Mouse (Mus musculus): ENCODE results near the gene Cdkn1c. TPM values are rescaled to one million over a fixed set of nuclear protein-coding genes. Genes with fewer than 3 reads are reported as not detected.
A peak's percentile ranks its signal among the peaks of the same experiment; 100 is the strongest.

Gene Cdkn1c
- polyA plus RNA-seq, 1 experiment from 2014 or later, result 1,117 TPM

DNA sequence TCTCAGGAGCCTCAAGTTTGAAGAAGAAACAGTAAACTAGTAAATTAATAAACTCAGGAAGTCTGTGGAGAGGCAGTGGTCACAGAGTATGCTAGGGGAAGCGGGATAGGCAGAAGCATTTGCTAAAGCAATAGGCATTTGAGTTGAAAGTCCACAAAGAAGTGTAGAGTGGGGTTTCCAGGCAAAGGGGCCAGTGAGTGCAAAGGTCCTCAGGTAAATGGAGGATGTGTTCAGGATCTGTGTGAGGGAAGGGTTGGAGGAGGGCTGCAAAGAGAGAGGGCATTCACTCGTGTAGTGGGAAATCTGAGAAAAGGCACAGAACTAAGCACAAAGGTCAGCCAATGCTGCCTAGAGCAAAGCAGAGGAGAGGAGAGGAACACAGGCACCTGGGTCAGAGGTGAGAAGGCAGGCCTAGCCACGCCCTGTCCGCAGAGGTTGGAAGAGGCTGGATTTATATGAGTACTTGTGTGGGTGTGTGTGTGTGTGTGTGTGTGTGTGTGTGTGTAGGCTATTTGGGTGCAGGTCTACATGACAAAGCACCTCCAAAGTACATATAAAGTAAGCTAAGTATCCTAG lies 41.2 kb downstream of the Cdkn1c start:
- ATAC-seq (replicated peaks; ENCODE audit: insufficient number of reproducible peaks, low FRiP score, low TSS enrichment, low read depth) (no peak), DNase-seq (ENCODE audit: low spot score) (no peak)
- 81% methylated on average over 4 of the region's 4 CpGs for WGBS
- Histone ChIP-seq H3K9ac (replicated peaks; ENCODE audit: low read length) (no peak overlapping the region), H3K4me2 (ENCODE audit: low read depth, low read length) (no peak overlapping the region), H3K36me3 (replicated peaks; ENCODE audit: control insufficient read depth, insufficient read depth, low read depth, low read length) (no peaks in the 10 kb centered on the region), H3K4me1 (ENCODE audit: control insufficient read depth, insufficient read depth, low read length) (no peaks in the 10 kb centered on the region), H3K4me3 (ENCODE audit: low read depth, low read length) (no peak overlapping the region), H3K9me3 (replicated peaks; ENCODE audit: control insufficient read depth, low read length) (no peaks in the 10 kb centered on the region), H3K27ac (replicated peaks; ENCODE audit: low read depth, low read length) (no peak overlapping the region), H3K27me3 (ENCODE audit: control insufficient read depth, insufficient read depth, low read length) (no peaks in the 10 kb centered on the region)

- no peaks in the 10 kb centered on the region for H3K4me1 ChIP-seq (ENCODE audit: control insufficient read depth, insufficient read depth, low read length)
- H3K27me3 ChIP-seq (ENCODE audit: control insufficient read depth, insufficient read depth, low read length), result no peaks in the 10 kb centered on the region
- H3K9me3 ChIP-seq (replicated peaks; ENCODE audit: control insufficient read depth, low read length), result no peaks in the 10 kb centered on the region
- WGBS, result 81% methylated on average over 5 of the region's 5 CpGs
- H3K4me2 ChIP-seq (ENCODE audit: low read depth, low read length), result no peak overlapping the region
- H3K9ac ChIP-seq (replicated peaks; ENCODE audit: low read length), result no peak overlapping the region
- no peak for DNase-seq (ENCODE audit: low spot score)
- H3K27ac ChIP-seq (replicated peaks; ENCODE audit: low read depth, low read length), result no peak overlapping the region
- H3K4me3 ChIP-seq (ENCODE audit: low read depth, low read length), result no peak overlapping the region
- no peaks in the 10 kb centered on the region for H3K36me3 ChIP-seq (replicated peaks; ENCODE audit: control insufficient read depth, insufficient read depth, low read depth, low read length)
- no peak for ATAC-seq (replicated peaks; ENCODE audit: insufficient number of reproducible peaks, low FRiP score, low TSS enrichment, low read depth)
These were observed 43.0 kb downstream of the Cdkn1c start for GRCm38 (mm10) chr7:143417875-143418274.

DNA sequence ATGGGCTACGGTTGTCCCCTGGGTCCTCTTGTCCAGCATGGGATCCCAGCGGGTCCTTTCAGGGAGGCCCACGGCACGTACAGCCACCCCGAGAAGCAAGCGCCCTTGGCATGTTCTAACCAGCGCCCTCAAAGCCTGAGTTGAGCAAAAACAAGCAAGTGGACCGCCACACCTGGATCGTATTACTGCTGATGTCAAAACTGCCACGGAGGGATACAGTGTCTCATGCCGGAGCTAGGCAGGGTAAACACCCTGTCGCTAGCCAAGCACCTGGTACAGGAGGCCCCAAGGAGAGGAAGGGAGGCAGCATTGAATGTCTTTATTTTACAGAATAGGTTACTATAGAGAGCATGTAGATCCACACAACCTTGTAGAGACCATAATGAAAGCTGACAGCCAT lies 44.4 kb downstream of the Cdkn1c start:
- DNase-seq (ENCODE audit: low spot score) (peak; percentile 76), ATAC-seq (replicated peaks; ENCODE audit: insufficient number of reproducible peaks, low FRiP score, low TSS enrichment, low read depth) (no peak)
- Histone ChIP-seq H3K9ac (replicated peaks; ENCODE audit: low read length) (no peak overlapping the region), H3K27ac (replicated peaks; ENCODE audit: low read depth, low read length) (no peak overlapping the region), H3K36me3 (replicated peaks; ENCODE audit: control insufficient read depth, insufficient read depth, low read depth, low read length) (no peaks in the 10 kb centered on the region), H3K4me1 (ENCODE audit: control insufficient read depth, insufficient read depth, low read length) (no peaks in the 10 kb centered on the region), H3K27me3 (ENCODE audit: control insufficient read depth, insufficient read depth, low read length) (no peaks in the 10 kb centered on the region), H3K4me2 (ENCODE audit: low read depth, low read length) (no peak overlapping the region), H3K9me3 (replicated peaks; ENCODE audit: control insufficient read depth, low read length) (no peaks in the 10 kb centered on the region), H3K4me3 (ENCODE audit: low read depth, low read length) (no peak overlapping the region)
- WGBS, result 50% methylated on average over 12 of the region's 12 CpGs

- H3K9me3 ChIP-seq (replicated peaks; ENCODE audit: control insufficient read depth, low read length), result no peaks in the 10 kb centered on the region
- no peak overlapping the region for H3K27ac ChIP-seq (replicated peaks; ENCODE audit: low read depth, low read length)
- 0 out of 2 replicates have a peak, but pooled peaks have one; percentile 42 for ATAC-seq (replicated peaks; ENCODE audit: insufficient number of reproducible peaks, low FRiP score, low TSS enrichment, low read depth)
- no peak overlapping the region for H3K4me3 ChIP-seq (ENCODE audit: low read depth, low read length)
- no peak overlapping the region for H3K9ac ChIP-seq (replicated peaks; ENCODE audit: low read length)
- DNase-seq (ENCODE audit: low spot score), result peak; percentile 26
- WGBS, result 23% methylated on average over 4 of the region's 4 CpGs
- H3K27me3 ChIP-seq (ENCODE audit: control insufficient read depth, insufficient read depth, low read length), result no peaks in the 10 kb centered on the region
- H3K4me2 ChIP-seq (ENCODE audit: low read depth, low read length), result no peak overlapping the region
- no peaks in the 10 kb centered on the region for H3K36me3 ChIP-seq (replicated peaks; ENCODE audit: control insufficient read depth, insufficient read depth, low read depth, low read length)
- no peaks in the 10 kb centered on the region for H3K4me1 ChIP-seq (ENCODE audit: control insufficient read depth, insufficient read depth, low read length)
These were observed 45.8 kb downstream of the Cdkn1c start for GRCm38 (mm10) chr7:143415070-143415469.

- Histone ChIP-seq H3K27me3 (ENCODE audit: control insufficient read depth, insufficient read depth, low read length) (no peaks in the 10 kb centered on the region), H3K36me3 (replicated peaks; ENCODE audit: control insufficient read depth, insufficient read depth, low read depth, low read length) (no peaks in the 10 kb centered on the region), H3K4me3 (ENCODE audit: low read depth, low read length) (no peak overlapping the region), H3K4me2 (ENCODE audit: low read depth, low read length) (no peak overlapping the region), H3K9ac (replicated peaks; ENCODE audit: low read length) (no peak overlapping the region), H3K27ac (replicated peaks; ENCODE audit: low read depth, low read length) (no peak overlapping the region), H3K4me1 (ENCODE audit: control insufficient read depth, insufficient read depth, low read length) (no peaks in the 10 kb centered on the region; the same call in 1 of the 2 replicates), H3K9me3 (replicated peaks; ENCODE audit: control insufficient read depth, low read length) (no peaks in the 10 kb centered on the region)
- ATAC-seq (replicated peaks; ENCODE audit: insufficient number of reproducible peaks, low FRiP score, low TSS enrichment, low read depth) (no peak), DNase-seq (ENCODE audit: low spot score) (no peak)
- WGBS, result 75% methylated on average over 6 of the region's 6 CpGs
These were observed 48.2 kb downstream of the Cdkn1c start for GRCm38 (mm10) chr7:143412606-143413005.

DNA sequence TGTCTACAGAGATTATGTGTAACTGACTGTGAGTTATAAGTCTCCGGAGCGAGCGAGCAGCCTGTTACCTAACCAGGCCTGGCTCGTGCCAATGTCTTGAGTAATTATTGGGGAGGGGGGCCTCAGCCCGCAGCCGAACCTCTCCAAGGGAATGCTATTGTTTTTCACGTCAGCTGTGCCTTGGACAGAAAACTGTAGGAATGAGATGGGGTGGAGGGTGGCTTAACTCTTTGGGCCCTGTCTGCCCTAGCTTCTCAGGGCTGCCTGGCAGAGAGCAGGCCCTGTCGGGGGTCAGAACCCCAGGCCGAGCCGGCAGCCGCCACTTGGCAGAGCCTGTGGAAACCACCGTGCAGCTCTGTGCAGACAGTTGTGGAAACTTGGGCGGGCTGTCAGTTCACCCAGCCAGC lies 52.2 kb downstream of the Cdkn1c start:
- Histone ChIP-seq H3K4me2 (ENCODE audit: low read depth, low read length) (no peak overlapping the region), H3K27ac (replicated peaks; ENCODE audit: low read depth, low read length) (peak overlapping the region; percentile 38), H3K9me3 (replicated peaks; ENCODE audit: control insufficient read depth, low read length) (no peaks in the 10 kb centered on the region), H3K36me3 (replicated peaks; ENCODE audit: control insufficient read depth, insufficient read depth, low read depth, low read length) (no peaks in the 10 kb centered on the region), H3K27me3 (ENCODE audit: control insufficient read depth, insufficient read depth, low read length) (no peaks in the 10 kb centered on the region), H3K4me3 (ENCODE audit: low read depth, low read length) (no peak overlapping the region), H3K9ac (replicated peaks; ENCODE audit: low read length) (peak overlapping the region; percentile 14; the same call in 1 of the 2 replicates), H3K4me1 (ENCODE audit: control insufficient read depth, insufficient read depth, low read length) (no peaks in the 10 kb centered on the region; the same call in 1 of the 2 replicates)
- 48% methylated on average over 13 of the region's 13 CpGs for WGBS
- ATAC-seq (replicated peaks; ENCODE audit: insufficient number of reproducible peaks, low FRiP score, low TSS enrichment, low read depth) (no peak), DNase-seq (ENCODE audit: low spot score) (peak; percentile 65)

Other genes starting within 250 kb of the Cdkn1c start
- gene Slc22a18, start 12.7 kb upstream of the Cdkn1c start, polyA plus RNA-seq (2014; fragmentation: Nextera tagmentation; extraction: Ambion mirVana), result 0.58 and 1.0 TPM in 2 replicates
- 2.8 and 2.9 TPM in 2 replicates for gene Phlda2, start 42.1 kb upstream of the Cdkn1c start, polyA plus RNA-seq (2014; fragmentation: Nextera tagmentation; extraction: Ambion mirVana)
- gene Nap1l4, start 88.1 kb upstream of the Cdkn1c start, polyA plus RNA-seq (2014; fragmentation: Nextera tagmentation; extraction: Ambion mirVana), result 178 and 197 TPM in 2 replicates
- 55.9 and 56.7 TPM in 2 replicates for gene Cars, start 139.0 kb upstream of the Cdkn1c start, polyA plus RNA-seq (2014; fragmentation: Nextera tagmentation; extraction: Ambion mirVana)
- 0.07 and 0.08 TPM in 2 replicates for gene Tnfrsf26, start 167.7 kb upstream of the Cdkn1c start, polyA plus RNA-seq (2014; fragmentation: Nextera tagmentation; extraction: Ambion mirVana)
- gene Tnfrsf22, start 188.6 kb upstream of the Cdkn1c start, polyA plus RNA-seq (2014; fragmentation: Nextera tagmentation; extraction: Ambion mirVana), result 8.3 and 11.5 TPM in 2 replicates
- gene Tnfrsf23, start 224.8 kb upstream of the Cdkn1c start, polyA plus RNA-seq (2014; fragmentation: Nextera tagmentation; extraction: Ambion mirVana), result 0.43 and 0.59 TPM in 2 replicates

All from embryonic facial prominence, embryonic 11.5 days (tissue).